Mouse (Mus musculus): ENCODE data around the gene Ripor3.

Gene Ripor3

DNA sequence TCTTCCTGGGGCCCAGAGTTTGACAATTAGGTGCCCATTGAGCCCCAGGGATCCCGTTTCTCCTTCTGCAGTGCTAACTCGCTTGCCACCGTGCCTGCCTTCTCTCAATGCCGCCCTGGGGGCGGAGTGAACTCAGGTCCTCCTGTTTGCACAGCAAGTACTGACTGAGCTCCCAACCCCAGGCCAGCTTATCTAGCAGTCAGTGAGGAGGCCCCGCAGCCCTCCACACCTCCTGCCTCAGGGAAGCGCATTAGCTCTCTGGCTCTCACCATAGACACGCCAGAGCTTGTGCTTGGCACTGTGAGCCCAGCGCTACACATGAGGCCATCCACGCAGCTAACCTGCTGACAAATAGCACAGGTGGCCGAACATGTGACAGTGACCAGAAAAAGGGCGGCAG lies 22.8 kb downstream of the Ripor3 start:
- DNase-seq (ENCODE audit: low read depth, low spot score), result no peak

DNA sequence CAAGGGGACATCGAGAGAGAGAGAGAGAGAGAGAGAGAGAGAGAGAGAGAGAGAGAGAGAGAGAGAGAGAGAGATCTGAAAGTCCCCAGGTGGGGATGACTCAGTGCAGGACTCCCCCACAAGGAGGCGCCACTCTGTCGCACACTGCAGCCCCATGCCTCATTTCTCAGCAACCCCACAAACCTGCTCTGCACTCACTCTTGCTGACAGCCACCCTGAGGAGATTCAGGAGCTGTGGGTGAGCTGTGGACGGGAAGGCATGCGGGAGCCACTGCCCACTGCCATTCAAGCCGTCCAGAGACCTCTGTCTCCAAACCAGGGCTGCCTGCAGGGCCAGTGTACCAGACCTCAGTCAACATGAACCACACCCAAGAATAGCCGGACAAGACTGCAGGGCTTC lies 23.7 kb downstream of the Ripor3 start:
- DNase-seq (ENCODE audit: low read depth, low spot score), result peak; percentile 48

DNA sequence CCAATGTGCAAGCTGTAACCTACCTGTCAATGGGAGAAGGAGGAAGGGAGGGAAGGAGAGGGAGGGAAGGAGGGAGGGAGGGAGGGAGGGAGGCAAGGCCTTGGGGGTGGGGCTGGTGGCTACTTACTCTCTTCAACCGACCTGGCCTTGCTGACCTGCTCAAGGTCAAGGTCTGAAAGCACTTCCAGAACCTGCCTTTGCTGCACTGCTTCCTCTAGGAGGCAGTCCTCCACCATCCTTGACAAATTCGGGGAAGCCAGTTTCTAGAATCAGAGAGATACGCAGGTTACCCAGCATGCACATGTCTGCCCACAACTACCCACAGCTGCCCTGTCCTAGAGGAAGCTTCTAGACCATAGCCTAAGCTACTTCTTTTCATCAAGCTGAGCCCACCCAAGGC lies 25.5 kb downstream of the Ripor3 start:
- no peak for DNase-seq (ENCODE audit: low read depth, low spot score)

DNA sequence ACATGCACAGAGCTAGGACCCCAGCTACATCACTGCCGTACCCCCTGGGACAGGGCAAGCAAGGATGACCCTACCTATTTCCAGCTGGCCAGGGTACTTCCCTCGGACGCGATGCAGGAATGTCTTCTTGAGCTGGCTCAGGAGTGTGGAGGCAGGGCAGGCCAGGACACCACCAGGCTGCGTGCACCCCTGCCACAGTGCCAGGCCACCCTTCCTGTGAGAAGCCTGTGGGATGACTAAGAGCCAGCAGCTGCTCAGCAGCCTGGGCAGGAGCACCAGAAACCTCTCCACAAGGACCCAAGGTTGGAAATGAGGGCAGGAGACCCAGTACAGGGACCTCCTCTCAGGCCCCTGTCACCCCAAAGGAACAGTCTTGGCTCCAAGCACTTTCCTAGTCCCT lies 26.0 kb downstream of the Ripor3 start:
- no peak for DNase-seq (ENCODE audit: low read depth, low spot score)

DNA sequence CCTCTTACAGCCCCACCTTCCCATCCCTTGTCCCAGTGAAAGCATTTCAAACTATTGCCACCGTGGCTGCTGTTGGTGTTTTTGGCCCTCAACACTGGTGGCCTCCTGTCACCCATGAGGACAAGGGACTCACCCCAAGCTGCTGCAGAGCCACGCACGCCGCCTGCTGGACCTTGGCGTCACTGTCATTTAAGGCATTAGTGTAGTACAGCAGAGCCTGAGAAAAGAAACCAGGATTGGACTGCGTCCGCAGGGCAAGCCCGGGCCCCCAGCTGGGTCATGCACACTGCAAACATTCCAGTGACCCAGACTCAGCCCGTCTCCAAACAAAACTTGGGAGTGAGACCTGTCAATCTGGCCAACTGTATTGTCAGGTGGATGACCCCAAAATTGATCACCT lies 27.8 kb downstream of the Ripor3 start:
- peak; percentile 41 for DNase-seq (ENCODE audit: low read depth, low spot score)

DNA sequence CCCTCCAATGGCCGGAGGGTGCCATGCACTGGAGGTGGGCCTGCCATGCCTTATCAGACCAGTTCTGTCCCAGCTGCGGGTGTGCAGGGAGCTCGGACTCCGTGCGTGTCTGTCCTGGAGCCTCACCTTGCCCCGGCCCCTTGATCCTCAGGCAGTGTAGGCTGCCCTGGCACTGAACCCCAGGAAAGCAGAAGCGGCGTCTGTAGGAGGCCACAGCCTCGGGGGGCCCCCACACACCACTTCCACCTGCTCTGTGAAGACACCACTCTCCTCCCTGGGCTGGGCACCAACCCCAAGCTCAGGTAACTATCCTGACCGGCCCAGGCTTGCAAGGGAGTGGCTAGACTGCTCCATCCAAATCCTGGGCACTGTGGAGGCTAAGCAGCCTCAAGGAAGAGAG lies 30.0 kb downstream of the Ripor3 start:
- no peak for DNase-seq (ENCODE audit: low read depth, low spot score)

DNA sequence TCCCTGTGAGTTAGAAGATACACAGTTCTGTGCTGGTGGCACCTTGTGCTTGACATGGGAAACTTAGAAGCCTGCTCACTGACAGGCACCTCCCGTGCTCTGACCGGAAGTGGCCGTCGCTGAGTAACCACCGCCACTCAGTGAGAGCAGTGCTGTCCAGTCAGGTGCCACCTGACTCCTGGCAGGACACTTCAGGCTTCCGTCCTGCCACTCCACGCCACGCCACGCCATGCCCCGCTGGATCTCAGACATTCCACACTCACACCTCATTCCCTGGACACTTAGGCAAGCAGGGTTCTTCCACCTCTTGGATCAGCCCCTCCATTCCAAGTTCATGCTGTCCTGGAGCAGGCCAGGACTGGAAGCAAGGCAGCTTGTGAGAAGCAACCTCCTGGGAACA lies 32.1 kb downstream of the Ripor3 start:
- no peak for DNase-seq (ENCODE audit: low read depth, low spot score)

DNA sequence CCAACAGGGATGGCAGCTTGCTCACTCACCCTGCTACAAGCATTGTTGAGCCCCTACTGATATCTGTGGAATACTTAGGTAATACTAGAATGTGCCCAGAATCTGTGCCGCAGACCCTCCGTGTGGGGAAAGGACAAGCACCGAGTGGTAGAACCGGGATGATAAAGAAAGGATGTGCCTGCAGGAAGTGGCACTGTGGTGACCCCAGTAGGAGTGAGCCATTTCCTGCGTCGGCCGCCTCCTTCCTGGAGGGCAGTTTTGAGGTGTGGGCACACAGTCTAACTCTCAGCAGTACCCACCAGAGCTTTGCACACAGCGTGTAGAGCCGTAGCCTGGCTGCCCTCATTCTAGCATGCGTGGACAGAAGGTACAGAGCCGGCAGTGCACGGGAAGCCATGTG lies 34.7 kb downstream of the Ripor3 start:
- no peak for DNase-seq (ENCODE audit: low read depth, low spot score)

DNA sequence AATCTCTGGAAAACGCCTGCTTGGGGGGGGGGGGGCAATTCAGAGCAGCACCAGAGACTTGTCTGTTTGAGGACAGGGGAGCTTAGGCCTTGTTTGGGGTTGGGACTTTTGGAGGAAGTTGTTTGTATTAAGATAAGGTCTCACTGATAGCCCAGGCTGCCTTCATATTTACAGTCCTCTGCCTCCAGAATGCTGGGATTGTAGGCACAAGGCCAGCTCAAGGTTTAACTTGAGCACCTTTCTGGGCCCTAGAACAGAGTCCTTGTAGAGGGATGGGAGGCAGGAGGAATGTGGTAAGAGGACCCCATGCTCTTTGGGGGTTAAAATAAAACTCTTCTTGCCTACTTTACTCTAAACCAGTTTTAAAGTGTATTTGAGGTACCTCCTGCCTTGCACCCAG lies 37.6 kb downstream of the Ripor3 start:
- no peak for DNase-seq (ENCODE audit: low read depth, low spot score)

DNA sequence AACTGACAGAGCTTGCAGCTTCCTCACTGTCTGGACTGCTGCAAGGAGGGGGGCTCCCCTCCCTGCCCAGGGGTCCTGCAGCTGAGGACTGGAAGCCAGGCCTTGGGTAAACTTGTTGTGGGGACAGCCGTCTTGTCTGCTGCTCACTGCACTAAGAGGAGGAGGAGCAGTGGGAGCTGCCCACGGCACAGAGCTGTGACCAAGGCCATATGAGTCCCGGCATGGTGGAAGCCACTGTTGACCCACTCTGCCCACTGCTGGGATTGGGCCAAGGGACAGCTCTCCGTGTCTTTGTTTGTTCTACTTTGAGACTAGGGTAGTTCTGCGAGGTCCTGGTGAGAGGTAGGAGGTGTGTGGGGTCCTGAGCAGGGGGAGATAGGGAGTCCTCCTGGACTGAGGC lies 38.3 kb downstream of the Ripor3 start:
- DNase-seq (ENCODE audit: low read depth, low spot score), result no peak

DNA sequence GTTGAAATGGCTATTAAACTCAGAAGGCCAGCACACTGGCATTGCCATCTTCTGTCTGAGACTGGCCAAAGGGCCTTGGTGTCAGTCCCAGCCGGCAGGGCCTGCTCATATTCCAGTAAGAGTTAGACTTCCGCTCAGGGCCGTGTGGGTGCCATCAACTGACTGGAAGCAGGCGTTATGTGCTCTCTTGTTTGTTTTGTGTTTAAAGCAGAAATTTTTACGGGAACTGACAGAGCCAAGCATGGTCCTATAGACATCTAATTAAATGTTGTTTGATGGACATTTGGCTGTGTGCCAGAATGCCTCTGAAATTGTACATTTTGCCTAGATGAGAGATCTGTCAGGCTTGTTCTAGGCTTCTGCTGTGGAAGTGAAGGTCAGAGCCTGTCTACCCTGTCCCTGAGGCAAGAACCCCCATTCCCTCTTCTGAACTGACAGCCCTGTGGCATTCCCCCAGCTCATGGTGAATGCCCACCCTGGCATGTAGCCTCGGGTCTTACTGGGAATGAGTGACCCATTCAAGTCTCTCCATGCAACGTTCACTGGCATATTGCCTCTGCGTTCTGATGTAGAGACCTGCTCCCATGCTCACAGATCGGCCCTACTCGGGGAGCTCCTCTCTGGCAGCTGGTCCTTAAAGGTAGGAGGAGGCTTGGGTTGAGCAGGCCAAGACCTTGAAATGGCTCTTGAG lies 40.4 kb downstream of the Ripor3 start:
- no peak for DNase-seq (ENCODE audit: low read depth, low spot score)

DNA sequence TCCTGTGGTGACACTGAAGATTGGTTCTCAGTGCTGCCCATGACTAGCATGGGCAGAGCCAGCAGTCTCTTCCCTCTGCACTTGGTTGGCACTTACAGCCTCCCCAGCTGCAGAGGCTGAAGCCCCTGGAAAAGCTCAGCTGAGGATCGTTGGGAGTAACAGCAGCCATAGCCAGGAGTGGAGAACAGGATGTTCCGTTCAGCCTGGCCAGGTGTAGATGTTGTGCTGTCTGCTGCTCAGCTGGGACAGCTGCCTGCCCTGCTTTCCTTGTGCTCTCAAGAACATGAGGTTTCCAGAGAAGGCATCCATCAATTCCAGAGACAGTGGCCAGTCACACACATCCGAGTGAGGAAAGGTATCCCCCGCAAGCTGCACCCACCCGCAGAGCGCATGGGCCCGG lies 41.9 kb downstream of the Ripor3 start:
- DNase-seq (ENCODE audit: low read depth, low spot score), result no peak

DNA sequence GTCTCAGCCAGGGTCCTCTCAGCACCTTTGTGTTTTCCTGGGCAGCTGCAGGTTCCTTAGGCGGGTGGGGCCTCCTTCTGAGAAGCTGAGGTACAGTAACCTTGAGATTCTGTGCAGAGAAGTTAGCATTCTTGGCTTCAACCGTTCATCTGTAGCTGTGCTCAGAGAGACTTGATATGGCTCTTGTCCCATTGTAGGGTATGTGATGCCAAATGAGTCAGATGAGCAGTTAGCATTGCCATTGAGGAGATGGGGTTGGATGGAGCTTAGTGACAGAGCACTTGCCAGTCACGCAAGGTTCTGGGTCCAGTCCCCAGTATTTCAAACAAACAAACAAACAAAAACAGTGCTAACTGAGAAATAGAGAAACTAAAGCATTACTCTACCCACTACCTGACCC lies 44.5 kb downstream of the Ripor3 start:
- no peak for DNase-seq (ENCODE audit: low read depth, low spot score)

DNA sequence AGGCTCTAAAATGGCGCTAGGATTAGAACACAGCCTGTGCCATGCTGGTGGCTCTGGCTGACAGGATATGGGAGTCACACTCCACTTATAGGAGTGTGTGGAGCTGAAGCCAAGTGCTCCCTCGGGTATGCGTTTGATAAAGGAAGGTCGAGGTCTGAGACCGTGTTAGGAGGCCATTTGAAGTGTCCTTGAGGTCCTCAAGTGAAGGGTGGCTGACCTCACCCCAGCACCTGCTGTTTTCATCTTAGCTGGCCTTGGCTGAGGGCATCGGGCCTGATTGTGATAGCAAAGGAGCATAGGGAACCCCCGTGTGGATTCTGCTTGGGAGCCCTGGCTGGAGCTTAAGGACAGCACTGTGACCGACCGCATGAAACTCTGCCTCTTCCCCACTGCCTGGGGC lies 46.1 kb downstream of the Ripor3 start:
- no peak for DNase-seq (ENCODE audit: low read depth, low spot score)

DNA sequence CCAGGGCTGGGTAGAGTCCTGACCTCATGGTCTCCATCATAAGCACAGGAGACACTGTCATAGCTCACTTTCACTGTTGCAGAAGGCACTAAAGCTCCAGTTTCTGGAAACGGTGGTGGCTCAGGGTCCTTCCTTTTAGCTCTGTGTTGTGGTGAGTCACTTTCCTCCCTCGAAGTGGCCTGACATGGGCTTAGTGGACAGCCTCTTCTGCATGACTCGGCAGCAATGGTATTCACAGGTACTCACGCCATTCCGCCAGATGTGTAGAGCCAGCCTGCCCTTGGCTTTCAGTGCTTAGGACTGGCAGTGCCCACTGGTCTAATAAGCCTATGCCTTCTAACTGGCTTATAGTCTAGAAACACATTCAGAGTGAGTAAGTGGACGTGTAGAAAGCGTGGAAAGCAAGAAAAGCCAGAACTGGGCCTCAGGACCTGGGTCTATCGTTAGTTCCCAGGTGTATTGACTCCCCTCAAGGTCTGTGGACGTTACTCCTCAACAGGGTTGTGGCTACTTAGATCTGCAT lies 46.6 kb downstream of the Ripor3 start:
- DNase-seq (ENCODE audit: low read depth, low spot score), result no peak

DNA sequence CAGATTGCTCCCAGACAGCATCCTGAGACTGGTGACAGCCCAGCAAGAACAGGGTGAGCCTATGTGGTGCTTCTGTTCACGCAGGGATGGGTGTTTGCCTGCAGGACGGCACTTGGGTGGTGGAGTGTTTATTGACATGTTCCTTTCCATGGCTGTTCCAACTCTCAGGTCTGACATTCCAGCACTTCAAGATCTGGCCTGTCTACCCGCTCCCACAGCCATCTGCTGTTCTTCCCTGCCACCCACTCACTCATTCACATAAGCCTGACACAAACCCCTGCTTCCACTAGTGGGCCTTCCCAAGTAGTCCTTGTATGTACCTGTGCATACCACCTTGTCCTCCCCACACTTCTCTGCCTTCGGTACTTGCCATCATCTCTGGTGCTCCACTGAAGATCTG lies 47.2 kb downstream of the Ripor3 start:
- no peak for DNase-seq (ENCODE audit: low read depth, low spot score)

DNA sequence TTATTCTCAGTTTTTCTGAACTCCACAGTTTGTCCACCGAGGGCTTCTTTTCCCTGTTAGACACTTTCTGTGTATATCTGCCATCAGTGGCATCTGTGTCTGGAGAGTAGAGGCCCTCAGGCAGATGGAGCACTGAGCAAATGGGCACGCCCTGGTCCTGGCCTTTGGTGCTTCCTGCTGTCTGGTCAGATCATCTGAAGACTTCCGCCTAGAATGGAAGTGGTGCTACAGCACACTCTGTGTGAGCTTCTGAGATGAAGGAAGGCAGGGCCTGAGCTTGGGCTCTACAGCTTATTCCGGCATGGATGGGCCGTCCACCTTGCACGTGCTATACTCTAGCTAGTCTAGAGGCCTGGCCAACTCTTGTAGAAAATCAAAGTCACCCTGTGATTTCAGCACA lies 48.1 kb downstream of the Ripor3 start:
- no peak for DNase-seq (ENCODE audit: low read depth, low spot score)

DNA sequence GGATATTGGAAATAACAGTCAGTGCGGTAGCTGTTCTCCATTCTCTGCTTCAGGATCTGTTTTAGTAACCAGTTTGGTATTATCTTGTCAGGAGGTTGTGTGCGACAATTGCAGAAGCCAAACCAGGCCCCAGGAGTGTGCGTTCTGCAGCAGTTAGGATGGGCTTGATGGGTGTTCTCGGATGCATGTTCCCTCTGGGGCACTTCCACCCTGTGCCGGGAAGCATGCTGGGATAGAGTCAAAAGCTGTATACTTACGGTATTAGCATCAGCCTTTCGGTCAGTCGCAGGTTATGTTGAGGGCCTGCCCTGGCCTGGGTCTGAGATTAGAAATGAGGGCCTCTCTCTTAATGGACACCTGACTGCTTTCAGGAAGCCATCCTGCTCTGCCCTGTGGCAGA lies 49.8 kb downstream of the Ripor3 start:
- DNase-seq (ENCODE audit: low read depth, low spot score), result no peak

DNA sequence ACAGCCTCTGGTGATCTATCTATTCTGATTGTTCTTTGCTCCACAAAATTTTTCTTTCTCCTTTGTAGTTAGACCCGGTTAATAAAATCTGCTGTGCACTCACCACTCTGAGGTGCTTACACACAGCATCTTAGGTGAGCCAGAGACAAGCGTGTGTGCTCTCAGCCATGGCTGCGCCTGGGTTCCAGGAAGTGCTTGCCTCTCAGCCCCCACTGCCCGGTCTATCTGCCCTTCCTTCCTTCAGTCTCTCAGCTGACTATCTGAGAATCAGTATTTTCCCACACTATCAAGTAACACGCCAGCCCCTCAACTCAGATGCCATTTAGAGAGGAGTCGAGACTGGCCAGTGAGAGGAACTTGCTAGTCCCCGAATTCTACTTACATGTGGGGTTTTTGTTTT lies 50.4 kb downstream of the Ripor3 start:
- no peak for DNase-seq (ENCODE audit: low read depth, low spot score)

DNA sequence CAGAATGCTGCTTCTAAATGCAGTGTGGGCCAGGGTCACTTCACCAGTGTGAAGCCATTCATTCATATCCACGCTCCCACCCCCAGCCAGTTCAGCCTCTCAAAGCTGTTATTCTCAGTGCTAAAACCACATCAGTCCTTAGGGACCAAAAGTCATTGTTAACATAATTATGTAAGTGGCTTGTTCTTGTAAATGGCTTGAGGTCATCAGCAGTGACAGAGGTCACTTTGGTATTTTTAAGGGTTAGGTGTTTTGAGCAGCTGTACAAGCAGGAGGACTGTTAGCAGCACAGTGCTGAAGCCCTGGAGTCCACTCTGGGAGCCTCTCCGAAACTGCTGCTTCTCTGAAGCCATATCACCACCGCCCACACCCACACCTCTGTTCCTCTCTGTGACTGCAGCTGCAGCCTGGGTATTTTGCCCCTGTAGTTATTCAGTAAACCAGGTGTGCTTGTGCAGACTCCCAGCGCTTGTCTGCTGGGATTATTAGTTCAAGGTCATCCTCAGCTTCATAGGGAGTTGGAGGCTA lies 51.0 kb downstream of the Ripor3 start:
- DNase-seq (ENCODE audit: low read depth, low spot score), result no peak

DNA sequence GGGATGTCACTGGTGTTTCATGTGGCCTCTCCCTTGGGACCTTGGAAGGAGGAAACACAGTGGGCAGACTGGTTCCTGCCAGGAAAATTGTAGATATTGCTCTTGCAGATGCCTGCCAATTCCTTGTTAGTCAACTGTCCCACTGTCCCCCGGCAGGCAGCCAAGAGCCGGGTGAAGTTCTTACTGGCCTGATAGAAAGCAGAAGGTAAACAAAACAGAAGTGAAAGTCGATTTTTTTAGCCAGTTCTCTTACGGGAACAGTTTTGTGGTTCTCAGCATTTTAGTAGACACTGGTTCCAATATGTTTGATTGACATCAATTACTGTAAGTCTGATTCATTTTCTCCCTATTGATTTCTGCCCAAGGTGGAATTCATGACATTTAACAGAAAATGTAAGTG lies 51.6 kb downstream of the Ripor3 start:
- no peak for DNase-seq (ENCODE audit: low read depth, low spot score)

DNA sequence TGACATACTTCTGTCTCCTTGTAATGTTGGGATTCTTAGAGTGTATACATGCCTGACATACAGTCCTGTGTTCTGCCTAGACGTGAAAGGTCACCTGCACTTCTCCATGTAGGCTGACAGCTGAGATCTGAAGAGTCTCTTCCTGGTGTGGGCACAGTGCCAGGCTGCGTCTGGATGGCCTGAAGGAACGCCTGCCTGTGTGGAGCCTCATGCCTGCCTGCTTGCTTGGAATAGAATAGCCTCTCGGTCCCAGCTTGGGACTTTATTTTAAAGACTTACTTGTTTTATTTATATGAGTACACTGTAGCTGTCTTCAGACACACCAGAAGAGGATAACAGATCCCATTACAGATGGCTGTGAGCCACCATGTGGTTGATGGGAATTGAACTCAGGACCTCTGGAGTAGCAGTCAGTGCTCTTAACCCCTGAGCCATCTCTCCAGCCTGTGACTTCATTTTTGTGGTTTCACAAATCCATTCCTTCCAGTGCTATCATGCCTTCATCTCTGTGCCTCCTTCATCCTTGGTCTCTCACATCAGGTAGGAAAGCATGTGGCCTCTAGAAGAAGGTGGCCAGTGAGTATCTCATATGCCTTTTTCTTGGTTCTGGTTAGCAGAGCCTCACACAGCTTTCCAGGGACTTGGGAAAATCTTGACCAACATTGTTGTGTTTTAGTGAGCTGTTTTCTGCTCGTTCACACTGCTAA lies 52.2 kb downstream of the Ripor3 start:
- DNase-seq (ENCODE audit: low read depth, low spot score), result no peak

DNA sequence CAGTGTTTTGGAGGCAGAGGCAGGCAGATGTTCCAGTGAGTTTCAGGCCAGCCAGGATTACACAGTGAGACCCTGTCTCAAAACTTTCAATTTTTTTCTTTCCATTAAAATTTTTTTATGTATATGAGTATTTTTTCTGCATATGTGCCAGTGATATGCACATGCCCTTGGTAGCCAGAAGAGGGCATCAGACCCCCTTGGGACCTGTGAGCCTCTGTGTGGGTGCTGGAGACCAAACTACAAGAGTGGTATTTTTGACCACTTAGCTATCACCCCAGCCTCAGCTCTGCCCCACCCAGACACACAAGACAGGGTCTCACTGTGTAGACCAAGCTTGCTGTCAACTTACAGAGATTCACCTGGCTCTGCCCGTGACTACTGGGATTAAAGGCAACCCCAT lies 52.9 kb downstream of the Ripor3 start:
- DNase-seq (ENCODE audit: low read depth, low spot score), result no peak

Data from R1 (cell line).